Mouse (Mus musculus): ENCODE results near the gene Plcg1.

- TF ChIP-seq CTCF (IDR thresholded peaks at IDR 0.05; ENCODE audit: extremely low read depth, insufficient read depth, insufficient read length, insufficient replicate concordance) (no peak), POLR2A (IDR thresholded peaks at IDR 0.05; ENCODE audit: low read depth, low read length) (no peak)
Observed at GRCm38 (mm10) chr2:160736466-160736865, 5.4 kb downstream of the Plcg1 start.

Measured in spleen, adult 2 months (tissue).